8 mouse cellular contexts compared by ENCODE assay signal in genomic region chr14:72710341-72711027, GRCm38 (mm10). TPM values are rescaled to one million over a fixed set of nuclear protein-coding genes. Genes with fewer than 3 reads are reported as not detected.
DNase-seq lines count a peak whose midpoint lies in the region; ATAC-seq and TF ChIP-seq lines count a peak whose summit lies in the region.

No protein-coding gene starts in this region.

- no peak for TF ChIP-seq CTCF in gastrocnemius, adult 2 months (IDR thresholded peaks at IDR 0.05)
- TF ChIP-seq CTCF in left cerebral cortex, adult 2 months (IDR thresholded peaks at IDR 0.05), result no peak

- H3K27ac ChIP-seq in gastrocnemius, adult 2 months, result peak overlapping the region; percentile 91
- peak overlapping the region; percentile 88 for H3K27ac ChIP-seq in forebrain, embryonic 12.5 days
- no peak overlapping the region for H3K27ac ChIP-seq in hindbrain, embryonic 11.5 days (ENCODE audit: low read depth, low read length)
- peak overlapping the region; percentile 86 for H3K27ac ChIP-seq in left cerebral cortex, adult 2 months

- H3K9ac ChIP-seq in forebrain, embryonic 12.5 days, result peak overlapping the region; percentile 84
- peak overlapping the region; percentile 93 for H3K9ac ChIP-seq in hindbrain, embryonic 11.5 days (ENCODE audit: low read depth, low read length)

- intact Hi-C loops in gastrocnemius, adult 2 months (cut with DNase I), result no loop called here
- intact Hi-C loops in left cerebral cortex, adult 2 months (cut with DNase I), result loop anchor here (5.0 kb wide), 1 partner anchor 107 kb away; no protein-coding TSS in a partner anchor

- peaks cover 13% of the 10 kb centered on the region for H3K27me3 ChIP-seq in forebrain, embryonic 12.5 days
- no peaks in the 10 kb centered on the region for H3K27me3 ChIP-seq in hindbrain, embryonic 11.5 days (ENCODE audit: control insufficient read depth, insufficient read depth, low read length)

- DNase-seq in gastrocnemius, adult 2 months, result peak; percentile 18
- no peak for DNase-seq in gastrocnemius, adult 8-10 months (ENCODE audit: low spot score in 2 of 2)
- peak; percentile 67 for DNase-seq in adrenal gland, adult 2 months
- peak; percentile 72 for DNase-seq in hindbrain, embryonic 11.5 days (ENCODE audit: low spot score)
- DNase-seq in left cerebral cortex, adult 2 months (ENCODE audit: extremely low spot score in 1 of 2, low spot score in 2 of 2), result peak in 1 of 2 experiments; percentile 45
- DNase-seq in lung, postnatal 4 days, result peak; percentile 46 to 53
- peak; percentile 48 for DNase-seq in right cerebral cortex, postnatal 25 days

- H3K4me3 ChIP-seq in gastrocnemius, adult 2 months, result peak overlapping the region; percentile 92
- peak overlapping the region; percentile 84 for H3K4me3 ChIP-seq in forebrain, embryonic 12.5 days (replicated peaks)
- H3K4me3 ChIP-seq in hindbrain, embryonic 11.5 days (ENCODE audit: low read depth, low read length), result peak overlapping the region; percentile 87
- H3K4me3 ChIP-seq in left cerebral cortex, adult 2 months, result peak overlapping the region; percentile 58

- H3K4me2 ChIP-seq in forebrain, embryonic 12.5 days, result peak overlapping the region; percentile 78
- peak overlapping the region; percentile 88 for H3K4me2 ChIP-seq in hindbrain, embryonic 11.5 days (replicated peaks; ENCODE audit: low read depth, low read length)

- peak; percentile 47 for ATAC-seq in forebrain, embryonic 12.5 days (ENCODE audit: low FRiP score)
- ATAC-seq in hindbrain, embryonic 11.5 days (ENCODE audit: low FRiP score), result peak; percentile 63

- H3K36me3 ChIP-seq in forebrain, embryonic 12.5 days (replicated peaks), result no peaks in the 10 kb centered on the region
- no peaks in the 10 kb centered on the region for H3K36me3 ChIP-seq in hindbrain, embryonic 11.5 days (ENCODE audit: control insufficient read depth, insufficient read depth, low read length)

- peaks cover 7% of the 10 kb centered on the region; the same call in 1 of the 2 replicates for H3K4me1 ChIP-seq in forebrain, embryonic 12.5 days
- no peaks in the 10 kb centered on the region for H3K4me1 ChIP-seq in hindbrain, embryonic 11.5 days (replicated peaks; ENCODE audit: control insufficient read depth, insufficient read depth, low read length)

- no peaks in the 10 kb centered on the region for H3K9me3 ChIP-seq in forebrain, embryonic 12.5 days
- H3K9me3 ChIP-seq in hindbrain, embryonic 11.5 days (ENCODE audit: control insufficient read depth, low read length), result no peaks in the 10 kb centered on the region

- 2% methylated on average over 38 of the region's 38 CpGs for WGBS in forebrain, embryonic 12.5 days
- 2% methylated on average over 38 of the region's 38 CpGs for WGBS in hindbrain, embryonic 11.5 days

RNA-seq across cellular contexts. Expression of gene Fndc3a, which starts 0.7 kb away (rescaled TPM):
- total RNA-seq in gastrocnemius, adult 2 months (2021), result 1 to 10 TPM; 7.5 to 8.5 TPM
- total RNA-seq in gastrocnemius, adult 8-10 months (2022), result 1 to 10 TPM; 3.8 to 5.7 (median 4.6) TPM
- total RNA-seq in adrenal gland, adult 2 months (2021), result 10 to 100 TPM; 57.4 to 74.8 TPM
- polyA plus RNA-seq in adrenal gland, adult 2 months (2012; rRNA removed), result 19.9 and 48.9 TPM in 2 replicates
- 45.4 and 46.6 TPM in 2 replicates for polyA plus RNA-seq in forebrain, embryonic 12.5 days (2016; fragmentation: Nextera tagmentation; extraction: Ambion mirVana)
- polyA plus RNA-seq in hindbrain, embryonic 11.5 days (2014; fragmentation: Nextera tagmentation; extraction: Ambion mirVana), result 42.0 and 57.2 TPM in 2 replicates
- 10 to 100 TPM; 50.7 to 56.5 TPM for total RNA-seq in left cerebral cortex, adult 2 months (2021)

Comparison
In these comparisons a context has a peak if more than half of its experiments do, and no peak if none do; other contexts are left out.
1. DNase-seq: peak in gastrocnemius, adult 2 months (single experiment), adrenal gland, adult 2 months (single experiment), hindbrain, embryonic 11.5 days (single experiment), lung, postnatal 4 days (2 of 2) and right cerebral cortex, postnatal 25 days (single experiment); none in gastrocnemius, adult 8-10 months (0 of 2).
2. RNA of gene Fndc3a, which starts 0.7 kb away (total RNA-seq): 57.4 to 74.8 TPM in adrenal gland, adult 2 months and 50.7 to 56.5 TPM in left cerebral cortex, adult 2 months; 7.5 to 8.5 TPM in gastrocnemius, adult 2 months and 3.8 to 5.7 TPM in gastrocnemius, adult 8-10 months; every median in the first group is over 4 times any median in the second.
3. Peak in every context shown above with its lines, with median percentiles within 50 percentile points of each other: H3K4me3 ChIP-seq.